Mouse (Mus musculus) central nervous system, embryonic 11.5 days (tissue): ENCODE measurements around the gene Gm17067. TPM values are rescaled to one million over a fixed set of nuclear protein-coding genes. Genes with fewer than 3 reads are reported as not detected.

Source experiments
- polyA plus RNA-seq: library from polyadenylated mRNA; depleted of rRNA; stranded (reverse); fragments of >200 nt; gene quantifications from 2 replicates; pipeline ENCODE4 v1.2.3, GENCODE M21; 2012; rRNA removed

Gm17067 gene
- not detected in 2 replicates for polyA plus RNA-seq

DNA sequence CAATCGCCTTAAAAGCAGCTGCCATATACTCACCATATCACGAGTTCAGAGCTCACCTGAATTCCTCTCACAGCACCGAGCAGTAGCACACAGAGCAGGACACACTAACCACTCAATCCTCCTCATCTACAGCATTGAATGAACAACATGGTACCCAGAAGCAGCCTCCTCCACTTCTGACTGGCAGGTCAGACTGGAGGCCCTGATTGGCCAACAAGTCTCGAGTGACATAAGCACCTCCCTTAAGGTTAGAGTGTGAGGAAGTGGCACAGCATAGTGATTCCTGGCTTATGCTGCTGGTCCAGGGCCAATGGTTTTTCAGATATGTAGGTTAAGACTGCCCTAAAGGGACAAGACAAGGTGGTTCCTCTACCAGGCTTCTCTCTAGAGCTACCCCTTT lies at the start of gene Gm17067:
TSS of gene Gm17067 (minus strand) at position 101 of the 400 bp plus-strand sequence.

DNA sequence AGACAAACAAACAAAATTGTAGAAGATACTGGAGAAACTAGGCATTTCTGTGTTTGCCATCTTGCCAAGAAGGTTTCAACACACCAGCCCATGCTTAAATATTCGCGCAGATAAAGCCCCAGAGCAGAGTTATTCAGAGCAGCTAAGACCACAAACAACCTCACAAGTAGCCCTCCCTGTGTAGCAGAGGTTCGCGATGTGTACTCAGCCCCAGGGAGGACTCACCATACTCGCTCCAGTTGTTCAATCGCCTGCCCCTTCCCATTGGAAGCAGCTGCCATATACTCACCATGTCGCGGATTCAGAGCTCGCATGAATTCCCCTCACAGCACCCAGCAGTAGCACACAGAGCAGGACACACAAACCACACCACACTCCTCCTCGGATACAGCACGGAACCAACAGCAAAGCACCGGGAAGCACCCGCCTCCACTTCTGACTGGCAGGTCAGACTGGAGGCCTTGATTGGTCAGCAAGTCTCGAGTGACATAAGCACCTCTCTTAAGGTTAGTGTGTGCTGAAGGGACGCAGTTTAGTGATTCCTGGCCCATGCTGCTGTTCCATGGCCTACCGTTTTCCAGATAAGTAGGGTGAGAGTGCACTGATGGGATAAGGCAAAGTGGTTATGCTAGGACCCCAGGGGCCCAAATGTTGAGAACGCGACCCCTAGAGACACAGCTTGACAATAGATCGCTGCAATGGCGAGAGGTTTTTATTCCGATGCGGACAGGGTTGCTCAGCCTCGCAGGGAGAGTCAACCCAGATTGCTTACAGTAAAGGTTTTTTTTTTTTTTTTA lies 34.3 kb downstream of the Gm17067 start, which contains the start of gene Zfp975:
TSS of gene Zfp975 (minus strand) at position 381 of the 797 bp plus-strand sequence.

Other genes starting within 250 kb of the Gm17067 start
- 11.6 and 17.2 TPM in 2 replicates for gene Zfp141, start 221.3 kb downstream of the Gm17067 start, polyA plus RNA-seq
- not detected in 2 replicates for gene Gm21028, start 148.4 kb downstream of the Gm17067 start, polyA plus RNA-seq
- 0.50 and 1.2 TPM in 2 replicates for gene Zfp977, start 134.5 kb downstream of the Gm17067 start, polyA plus RNA-seq
- gene Zfp976, start 84.4 kb downstream of the Gm17067 start, polyA plus RNA-seq = 1.9 and 3.3 TPM in 2 replicates
- 2.3 and 5.7 TPM in 2 replicates for gene Zfp975, start 34.3 kb downstream of the Gm17067 start, polyA plus RNA-seq
- gene Vmn2r62, start 66.5 kb upstream of the Gm17067 start, polyA plus RNA-seq = not detected in 2 replicates
- not detected in 2 replicates for gene Gm2381, start 140.2 kb upstream of the Gm17067 start, polyA plus RNA-seq
- not detected in 2 replicates for gene Vmn2r63, start 206.8 kb upstream of the Gm17067 start, polyA plus RNA-seq